Mouse (Mus musculus): Measurements from ENCODE around the gene Traf3ip1. TPM values are rescaled to one million over a fixed set of nuclear protein-coding genes. Genes with fewer than 3 reads are reported as not detected.

Traf3ip1 gene
- total and polyA plus RNA-seq, 3 experiments: 13.6 to 19.6 TPM; not detected in 1

DNA sequence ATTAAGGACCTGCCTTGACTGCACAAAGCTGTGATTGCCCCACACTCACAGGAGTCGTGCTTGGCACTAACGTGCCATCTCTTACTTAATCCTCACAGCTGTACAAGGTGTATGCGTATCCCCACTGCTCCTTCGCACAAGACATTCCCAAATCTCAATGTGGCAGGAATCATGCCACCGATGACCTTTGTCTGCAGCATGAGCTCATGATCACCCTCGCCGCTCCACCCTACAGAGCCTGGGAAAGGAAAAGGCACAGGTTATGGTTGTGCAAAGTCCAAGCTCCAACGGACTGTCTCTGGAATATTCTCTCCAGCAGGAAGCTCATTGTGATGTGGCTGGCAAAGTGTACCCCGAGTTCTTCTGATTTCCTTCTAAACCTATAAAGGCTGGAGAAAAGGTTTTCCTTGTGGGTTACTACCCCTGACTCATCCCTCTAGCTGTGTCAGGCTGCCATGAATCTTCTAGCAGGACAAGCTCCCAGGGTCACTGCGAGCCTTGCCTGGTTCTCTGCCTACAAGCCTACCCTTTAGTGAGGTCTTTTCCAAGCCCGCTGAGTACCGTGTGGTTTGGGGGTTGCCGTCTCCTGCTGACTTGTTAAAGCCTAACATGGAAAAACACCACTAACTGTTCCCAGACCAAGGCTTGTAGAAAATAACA lies 31.0 kb upstream of the Traf3ip1 start:
- Histone ChIP-seq H3K4me1 (ENCODE audit: control insufficient read depth in 1 of 2, insufficient read depth in 2 of 2, low read length in 2 of 2) (peaks cover 0 to 10% of the 10 kb centered on the region in 2 experiments; a peak in 3 of 4 replicates), H3K27me3 (ENCODE audit: control insufficient read depth in 1 of 2, insufficient read depth in 2 of 2, low read length in 2 of 2) (0 out of 4 replicates have a peak, but pooled peaks cover 0 to 2% of the 10 kb centered on the region in 2 experiments), H3K79me2 (ENCODE audit: control insufficient read depth, insufficient read depth, low read length, poor library complexity) (peaks cover 3% of the 10 kb centered on the region; the same call in 1 of the 2 replicates), H3K9me3 (replicated peaks; ENCODE audit: insufficient read depth, low read length) (no peaks in the 10 kb centered on the region), H3K4me3 (ENCODE audit: control insufficient read depth in 1 of 2, insufficient read depth in 1 of 2, low read depth in 2 of 2, low read length in 2 of 2) (no peak overlapping the region), H3K27ac (ENCODE audit: control insufficient read depth, low read depth, low read length) (no peak overlapping the region), H3K9ac (ENCODE audit: control insufficient read depth, low read depth, low read length, poor library complexity, severe bottlenecking) (no peak overlapping the region), H3K36me3 (ENCODE audit: control insufficient read depth in 1 of 2, insufficient read depth in 2 of 2, low read length in 2 of 2) (no peaks in the 10 kb centered on the region; a peak in 1 of 4 replicates)
- TF ChIP-seq CTCF (IDR thresholded peaks at IDR 0.05 in 2 of 3, conservative IDR thresholded peaks at IDR 0.05 in 1 of 3; ENCODE audit: control insufficient read depth in 1 of 3, insufficient read depth in 1 of 3, low read depth in 2 of 3, low read length in 3 of 3, poor library complexity in 1 of 3, severe bottlenecking in 1 of 3) (no peak), JUND (IDR thresholded peaks at IDR 0.05; ENCODE audit: low read depth, low read length) (no peak), MAZ (IDR thresholded peaks at IDR 0.05; ENCODE audit: low read depth, low read length) (no peak), UBTF (IDR thresholded peaks at IDR 0.05; ENCODE audit: borderline replicate concordance, insufficient read depth, low read depth, low read length) (no peak), RCOR1 (IDR thresholded peaks at IDR 0.05; ENCODE audit: low read depth, low read length) (no peak), HCFC1 (IDR thresholded peaks at IDR 0.05; ENCODE audit: low read depth, low read length) (no peak), ZC3H11A (IDR thresholded peaks at IDR 0.05; ENCODE audit: low read depth, low read length) (no peak), SIN3A (IDR thresholded peaks at IDR 0.05; ENCODE audit: low read length) (no peak)
- no peak for DNase-seq (ENCODE audit: low read depth, low spot score)

DNA sequence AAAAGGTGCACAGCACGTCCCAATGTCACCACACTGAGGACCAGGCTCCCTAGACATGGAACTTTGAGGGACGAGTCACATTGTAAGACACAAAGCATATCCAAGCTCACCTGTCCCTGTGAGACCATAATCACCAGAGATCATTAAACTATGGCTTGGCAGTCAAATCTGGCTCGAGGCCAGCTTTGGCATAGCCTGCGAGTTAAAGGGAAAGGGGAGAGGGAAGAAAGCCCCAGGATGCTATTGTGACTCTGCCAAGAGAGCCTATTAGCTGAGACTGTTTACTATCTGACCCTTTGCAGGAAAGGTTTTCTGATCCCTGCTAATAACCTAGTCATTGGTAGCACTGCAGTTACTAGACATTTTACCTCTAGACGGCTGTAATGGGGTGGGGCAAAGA lies 30.0 kb upstream of the Traf3ip1 start:
- H3K36me3 ChIP-seq (ENCODE audit: control insufficient read depth in 1 of 2, insufficient read depth in 2 of 2, low read length in 2 of 2): no peaks in the 10 kb centered on the region; a peak in 1 of 4 replicates
- H3K9me3 ChIP-seq (replicated peaks; ENCODE audit: insufficient read depth, low read length): no peaks in the 10 kb centered on the region
- TF ChIP-seq MAZ (IDR thresholded peaks at IDR 0.05; ENCODE audit: low read depth, low read length): no peak
- TF ChIP-seq TBP (IDR thresholded peaks at IDR 0.05; ENCODE audit: low read depth, low read length): no peak
- no peak for TF ChIP-seq NRF1 (IDR thresholded peaks at IDR 0.05; ENCODE audit: insufficient read depth, low read depth, low read length, poor library complexity, severe bottlenecking)
- TF ChIP-seq E2F4 (IDR thresholded peaks at IDR 0.05; ENCODE audit: borderline replicate concordance, low read depth, low read length): no peak
- no peak for TF ChIP-seq CHD2 (IDR thresholded peaks at IDR 0.05; ENCODE audit: low read length)
- TF ChIP-seq SIN3A (IDR thresholded peaks at IDR 0.05; ENCODE audit: low read length): no peak
- no peak for TF ChIP-seq POLR2AphosphoS5 (IDR thresholded peaks at IDR 0.05; ENCODE audit: borderline replicate concordance, low read depth, low read length)
- no peak for TF ChIP-seq KAT2A (conservative IDR thresholded peaks at IDR 0.05; ENCODE audit: low read depth, low read length)
- TF ChIP-seq MAFK (IDR thresholded peaks at IDR 0.05; ENCODE audit: borderline replicate concordance, low read depth, low read length): no peak
- no peak for TF ChIP-seq GABPA (IDR thresholded peaks at IDR 0.05; ENCODE audit: low read depth, low read length)
- TF ChIP-seq USF2 (IDR thresholded peaks at IDR 0.05; ENCODE audit: borderline replicate concordance in 1 of 2, insufficient read depth in 1 of 2, low read depth in 1 of 2, low read length in 2 of 2): no peak
- no peak for TF ChIP-seq CHD1 (IDR thresholded peaks at IDR 0.05; ENCODE audit: low read depth, low read length)
- TF ChIP-seq POLR2AphosphoS2 (IDR thresholded peaks at IDR 0.05; ENCODE audit: low read length): no peak
- no peak for TF ChIP-seq UBTF (IDR thresholded peaks at IDR 0.05; ENCODE audit: borderline replicate concordance, insufficient read depth, low read depth, low read length)
- no peak for TF ChIP-seq EP300 (IDR thresholded peaks at IDR 0.05; ENCODE audit: low read depth in 1 of 2, low read length in 2 of 2)
- TF ChIP-seq ETS1 (IDR thresholded peaks at IDR 0.05; ENCODE audit: low read depth, low read length): no peak
- TF ChIP-seq ZNF384 (IDR thresholded peaks at IDR 0.05; ENCODE audit: low read depth, low read length): no peak
- no peaks in the 10 kb centered on the region for H3K79me2 ChIP-seq (ENCODE audit: control insufficient read depth, insufficient read depth, low read length, poor library complexity)
- 0 out of 4 replicates have a peak, but pooled peaks cover 0 to 2% of the 10 kb centered on the region in 2 experiments for H3K27me3 ChIP-seq (ENCODE audit: control insufficient read depth in 1 of 2, insufficient read depth in 2 of 2, low read length in 2 of 2)
- peaks cover 0 to 9% of the 10 kb centered on the region in 2 experiments; a peak in 3 of 4 replicates for H3K4me1 ChIP-seq (ENCODE audit: control insufficient read depth in 1 of 2, insufficient read depth in 2 of 2, low read length in 2 of 2)
- H3K27ac ChIP-seq (ENCODE audit: control insufficient read depth, low read depth, low read length): no peak overlapping the region
- no peak overlapping the region for H3K9ac ChIP-seq (ENCODE audit: control insufficient read depth, low read depth, low read length, poor library complexity, severe bottlenecking)
- no peak for DNase-seq (ENCODE audit: low read depth, low spot score)
- no peak overlapping the region for H3K4me3 ChIP-seq (ENCODE audit: control insufficient read depth in 1 of 2, insufficient read depth in 1 of 2, low read depth in 2 of 2, low read length in 2 of 2)

Data from MEL (cell line).